Mouse (Mus musculus) NIH3T3 (cell line): ENCODE data around the gene Fam131b.
A peak's percentile ranks its signal among the peaks of the same experiment; 100 is the strongest.

ENCODE experiments used
- DNase-seq: peaks from one replicate; pipeline ENCODE4 v3.0.0-alpha.2; 2012; ENCODE audit warnings: low read depth

The Fam131b gene

DNA sequence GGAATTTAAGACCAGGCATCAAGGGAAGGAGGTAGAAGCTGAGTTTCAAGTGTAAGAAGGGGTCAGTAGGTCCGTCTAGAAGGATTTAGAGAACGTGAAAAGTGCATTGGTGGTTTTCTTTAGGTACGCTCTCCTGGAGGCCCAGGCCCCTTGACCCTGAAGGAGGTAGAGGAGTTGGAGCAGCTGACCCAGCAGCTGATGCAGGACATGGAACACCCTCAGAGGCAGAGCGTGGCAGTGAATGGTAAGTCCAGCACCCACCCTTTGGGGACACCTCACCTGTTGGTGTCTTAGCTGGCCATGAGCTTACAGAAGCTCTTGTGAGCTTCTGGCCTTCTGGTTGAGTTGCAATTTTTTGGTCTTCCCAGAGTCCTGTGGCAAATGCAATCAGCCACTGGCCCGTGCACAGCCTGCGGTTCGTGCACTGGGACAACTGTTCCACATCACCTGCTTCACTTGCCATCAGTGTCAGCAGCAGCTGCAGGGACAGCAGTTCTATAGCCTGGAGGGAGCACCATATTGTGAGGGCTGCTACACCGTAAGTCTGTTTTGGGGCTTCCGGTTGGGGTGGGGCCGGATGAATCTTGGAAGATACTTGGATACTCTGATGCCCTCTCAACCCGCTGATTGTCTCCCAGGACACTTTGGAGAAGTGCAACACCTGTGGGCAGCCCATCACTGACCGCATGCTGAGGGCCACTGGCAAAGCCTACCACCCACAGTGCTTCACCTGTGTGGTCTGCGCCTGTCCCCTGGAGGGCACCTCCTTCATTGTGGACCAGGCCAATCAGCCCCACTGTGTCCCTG, 31.6 kb upstream of the Fam131b start:
- DNase-seq, result no peak

DNA sequence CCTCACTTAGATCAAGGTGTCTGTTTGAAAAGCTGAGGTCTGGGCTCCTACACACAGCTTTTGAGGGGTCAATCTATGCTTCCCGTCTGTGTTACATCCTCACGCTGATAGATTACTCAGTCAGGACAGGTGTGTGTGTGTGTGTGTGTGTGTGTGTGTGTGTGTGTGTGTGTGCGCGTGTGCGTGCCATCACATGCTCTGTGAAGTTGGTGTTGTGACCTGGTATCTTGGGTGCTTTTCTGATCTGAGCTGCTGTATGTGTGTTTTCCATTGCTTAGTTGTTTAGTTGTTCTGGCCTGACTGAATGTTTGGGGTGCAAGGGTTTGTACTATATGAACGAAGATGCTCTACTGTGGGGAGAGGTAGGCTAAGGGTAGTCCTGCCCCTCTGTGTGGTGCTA, 30.9 kb upstream of the Fam131b start:
- no peak for DNase-seq

DNA sequence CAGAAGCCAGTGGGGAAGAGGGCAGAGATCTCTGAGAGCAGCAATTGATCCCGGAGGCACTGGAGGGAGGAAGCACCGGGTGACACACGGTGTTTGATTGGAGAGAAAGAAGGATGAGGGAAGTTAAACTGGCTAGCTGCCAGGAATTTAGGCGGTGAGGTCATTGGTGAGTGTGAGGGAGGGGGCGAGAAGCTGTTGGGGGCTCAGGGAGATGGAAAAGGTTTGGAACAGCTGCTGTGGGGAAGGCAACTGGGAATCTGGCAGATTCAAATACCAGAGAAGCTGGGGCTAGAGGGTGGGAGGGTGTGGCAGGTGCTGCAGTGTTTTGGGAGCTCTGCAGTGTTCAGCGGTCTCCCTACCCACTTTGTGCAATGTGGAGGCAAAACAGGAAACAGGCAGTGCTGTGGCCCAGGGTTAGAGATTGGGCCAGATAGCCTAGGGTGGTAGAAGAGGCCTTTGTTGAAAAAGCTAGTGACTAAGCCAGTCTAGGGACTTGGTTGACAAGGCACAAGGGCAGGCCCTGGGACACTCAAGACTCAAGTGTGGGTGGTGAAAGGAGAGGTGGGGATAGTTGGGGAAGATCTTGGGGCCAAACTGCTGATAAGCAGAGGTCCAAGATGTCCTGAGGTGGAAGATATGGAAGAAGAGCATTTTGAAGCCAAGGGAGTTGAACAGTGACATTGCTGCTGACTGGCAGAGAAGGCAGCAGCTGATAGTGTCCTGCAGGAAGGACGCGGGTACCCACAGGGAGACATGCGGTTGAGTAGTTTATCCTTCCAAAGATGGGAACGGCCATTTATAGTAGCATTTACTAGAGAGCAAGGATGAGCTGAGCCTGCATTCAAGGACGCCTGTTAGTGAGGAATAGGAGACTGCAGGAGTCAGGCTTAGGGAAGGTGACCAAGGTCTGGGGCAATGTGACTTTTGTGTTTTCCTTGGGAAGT, 29.9 kb upstream of the Fam131b start:
- DNase-seq, result peak; percentile 83

DNA sequence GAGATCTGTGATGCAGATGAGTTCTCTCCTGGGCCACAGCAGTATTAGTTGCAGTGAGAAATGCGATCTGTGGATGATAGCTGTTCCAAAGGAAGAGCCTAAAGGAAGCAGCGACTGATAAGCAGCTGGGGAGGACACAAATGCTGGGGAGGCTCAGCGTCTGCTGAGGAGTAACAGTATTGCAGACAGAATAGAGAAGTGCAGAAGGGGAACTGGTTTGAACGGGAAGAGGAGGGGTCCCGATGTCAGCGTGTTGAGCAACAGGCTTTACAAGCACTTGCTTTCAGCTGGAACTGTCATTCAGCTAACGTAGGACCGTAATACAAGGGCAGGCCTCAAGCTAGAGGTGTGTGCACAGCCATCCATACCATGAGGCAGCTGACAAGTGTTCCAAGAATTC, 28.7 kb upstream of the Fam131b start:
- peak; percentile 38 for DNase-seq

DNA sequence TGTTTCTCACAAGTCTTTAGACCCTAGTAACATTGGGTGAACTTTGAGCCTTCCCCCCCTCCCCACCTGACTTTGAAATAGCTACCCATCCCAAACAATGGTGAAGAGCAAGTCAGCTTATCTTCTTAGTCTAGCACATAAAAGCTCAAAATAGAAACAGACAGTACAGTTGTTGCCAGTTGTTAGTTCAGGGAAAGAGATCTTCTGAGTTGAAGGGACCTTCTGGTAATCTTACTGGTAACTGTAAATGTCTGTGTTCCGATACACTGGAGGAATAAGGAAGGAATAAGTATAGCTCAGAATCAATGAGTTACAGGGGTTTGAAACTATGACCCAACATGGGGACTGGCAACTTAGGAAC, 28.0 kb upstream of the Fam131b start:
- DNase-seq, result no peak

DNA sequence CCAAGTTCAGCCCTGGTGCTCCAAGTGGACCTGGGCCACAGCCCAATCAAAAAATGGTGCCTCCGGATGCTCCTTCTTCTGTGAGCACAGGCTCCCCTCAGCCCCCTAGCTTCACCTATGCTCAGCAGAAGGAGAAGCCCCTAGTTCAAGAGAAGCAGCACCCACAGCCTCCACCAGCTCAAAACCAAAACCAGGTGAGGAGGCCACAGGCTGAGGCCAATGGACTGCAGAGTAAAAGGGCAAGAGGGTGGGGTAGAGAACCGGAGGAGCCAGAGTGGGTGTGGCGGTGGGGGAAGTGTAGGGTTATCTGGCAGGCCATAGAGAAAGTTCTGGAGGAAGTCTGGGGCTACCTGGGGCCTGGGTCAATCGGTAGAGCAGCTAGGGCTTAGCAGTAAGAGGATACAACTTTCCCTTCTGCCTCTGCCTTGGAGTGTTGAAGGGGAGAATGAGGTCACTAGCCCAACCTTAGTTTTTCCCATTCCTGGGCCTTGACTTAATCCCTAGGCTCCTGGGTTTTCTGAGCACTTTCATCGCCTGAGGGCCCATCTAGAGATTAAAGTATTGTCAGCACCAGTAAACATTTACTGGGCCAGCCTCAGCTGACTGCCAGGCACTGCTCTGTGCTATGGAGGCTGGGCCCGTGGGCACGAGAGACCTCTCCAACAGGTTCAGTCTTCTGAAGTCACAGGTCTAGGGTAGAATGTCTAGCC, 27.5 kb upstream of the Fam131b start:
- peak; percentile 57 for DNase-seq

DNA sequence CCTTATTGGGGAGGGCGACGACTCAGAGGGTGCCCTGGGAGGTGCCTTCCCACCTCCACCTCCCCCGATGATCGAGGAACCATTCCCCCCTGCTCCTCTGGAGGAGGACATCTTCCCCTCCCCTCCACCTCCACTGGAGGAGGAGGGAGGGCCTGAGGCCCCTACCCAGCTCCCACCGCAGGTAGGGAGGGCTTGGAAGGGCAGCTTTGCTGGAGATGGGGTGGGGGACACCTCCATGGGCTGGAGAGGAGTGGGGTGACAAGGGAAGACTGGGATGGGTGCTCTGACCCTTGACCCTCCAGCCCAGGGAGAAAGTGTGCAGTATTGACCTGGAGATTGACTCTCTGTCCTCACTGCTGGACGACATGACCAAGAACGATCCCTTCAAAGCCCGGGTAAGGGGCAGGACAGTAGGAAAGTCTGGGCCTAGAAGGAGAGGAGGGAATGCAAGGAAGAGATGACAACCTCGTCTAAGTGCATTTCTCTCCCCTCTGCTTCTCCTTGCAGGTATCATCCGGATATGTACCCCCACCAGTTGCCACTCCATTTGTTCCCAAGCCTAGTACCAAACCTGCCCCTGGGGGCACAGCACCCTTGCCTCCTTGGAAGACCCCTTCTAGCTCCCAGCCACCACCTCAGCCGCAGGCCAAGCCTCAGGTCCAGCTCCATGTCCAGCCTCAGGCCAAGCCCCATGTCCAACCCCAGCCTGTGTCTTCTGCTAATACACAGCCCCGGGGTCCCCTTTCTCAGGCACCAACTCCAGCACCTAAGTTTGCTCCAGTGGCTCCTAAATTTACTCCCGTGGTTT, 26.7 kb upstream of the Fam131b start:
- no peak for DNase-seq

DNA sequence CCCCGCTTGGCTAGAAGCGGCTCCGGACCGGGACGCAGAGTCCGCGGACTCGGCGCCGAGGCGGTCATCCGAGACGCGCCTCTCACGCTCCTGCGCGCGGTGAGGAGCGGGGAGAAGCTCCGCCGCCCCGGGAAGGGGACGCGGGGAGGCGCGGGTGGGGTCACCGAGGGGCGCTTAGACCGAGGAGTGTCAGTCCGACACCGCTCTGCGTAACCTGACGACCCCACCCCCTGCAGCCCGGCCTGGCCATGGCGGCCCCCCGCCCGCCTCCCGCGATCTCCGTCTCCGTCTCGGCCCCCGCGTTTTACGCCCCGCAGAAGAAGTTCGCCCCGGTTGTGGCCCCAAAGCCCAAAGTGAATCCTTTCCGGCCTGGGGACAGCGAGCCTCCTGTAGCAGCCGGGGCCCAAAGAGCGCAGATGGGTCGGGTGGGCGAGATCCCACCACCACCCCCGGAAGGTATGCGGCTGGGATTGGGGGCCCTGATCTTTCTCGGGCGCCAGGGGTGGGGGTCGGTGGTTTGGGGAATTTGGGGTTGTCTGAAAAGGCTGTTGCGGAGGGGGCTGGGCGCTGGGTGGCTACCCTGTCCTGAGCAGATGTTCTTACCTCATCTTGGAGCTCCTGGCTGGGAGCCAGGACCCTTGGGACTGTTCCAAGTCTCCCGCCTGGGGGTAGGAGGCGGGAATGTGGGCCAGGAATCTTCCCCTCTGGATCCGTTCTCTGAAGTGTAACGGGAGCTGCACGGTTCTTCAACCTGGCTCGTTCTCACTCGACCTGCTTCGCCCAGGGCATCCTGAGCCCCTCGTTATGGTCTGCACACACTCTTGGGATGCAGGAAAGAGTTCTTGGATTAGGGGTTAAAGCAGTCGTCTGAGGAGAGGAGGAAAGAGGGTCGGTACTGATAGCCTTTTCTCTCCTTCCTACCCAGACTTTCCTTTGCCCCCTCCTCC, 25.9 kb upstream of the Fam131b start:
- peak; percentile 98 for DNase-seq

DNA sequence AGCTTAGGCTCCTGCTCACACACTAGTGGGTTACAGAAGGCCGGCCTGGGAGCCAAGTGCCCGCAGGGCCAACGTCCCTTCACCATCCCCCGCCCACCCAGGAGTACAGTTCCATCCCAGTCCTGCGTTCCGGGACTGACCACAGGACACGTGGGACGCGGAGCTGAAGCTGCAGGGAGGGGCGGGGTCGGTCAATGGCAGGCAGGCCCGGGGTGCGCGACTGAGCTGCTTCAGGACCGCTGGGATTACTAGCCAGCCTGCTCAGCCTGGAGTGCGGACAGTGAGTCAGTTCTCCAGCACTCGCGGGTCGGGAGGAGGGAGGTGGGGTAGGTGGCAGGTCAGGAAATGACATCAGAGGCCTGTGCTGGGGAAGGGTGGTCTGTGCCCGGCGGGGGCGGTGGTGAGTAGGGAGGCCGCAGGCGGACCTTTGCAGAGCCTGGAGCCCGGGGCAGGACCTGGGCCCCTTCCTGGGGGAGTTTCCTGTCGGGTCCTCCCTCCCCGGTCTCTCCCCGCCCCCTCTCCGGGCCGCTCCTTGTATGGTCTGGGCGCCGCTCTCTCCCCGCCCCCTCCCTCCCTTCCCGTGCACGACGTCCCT, 25.1 kb upstream of the Fam131b start, which contains the start of gene Zyx:
Gene Zyx, plus strand, starts transcription at position 205 of the 595 bp plus-strand sequence.
- peak; percentile 99 for DNase-seq

DNA sequence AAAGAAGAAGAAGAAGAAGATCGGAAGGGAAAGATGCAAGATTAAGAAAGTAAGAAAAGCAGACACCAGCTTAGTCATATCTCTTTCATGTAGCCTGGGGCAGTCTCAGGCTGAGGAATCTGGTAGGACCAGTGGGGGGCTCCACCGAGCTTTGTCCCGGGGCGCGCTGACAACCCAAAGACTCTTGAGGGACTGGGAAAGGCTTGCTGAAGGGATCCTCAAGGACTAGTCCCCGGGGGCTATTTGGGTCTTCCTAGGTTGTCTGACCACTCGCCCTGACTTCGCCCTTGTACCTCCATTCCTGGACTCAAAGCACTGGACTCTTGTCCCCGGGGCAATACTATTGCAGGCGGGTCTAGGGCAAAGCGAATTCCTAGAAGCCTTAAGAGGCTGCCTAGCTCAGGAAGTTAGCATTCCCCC, 24.6 kb upstream of the Fam131b start:
- peak; percentile 94 for DNase-seq

DNA sequence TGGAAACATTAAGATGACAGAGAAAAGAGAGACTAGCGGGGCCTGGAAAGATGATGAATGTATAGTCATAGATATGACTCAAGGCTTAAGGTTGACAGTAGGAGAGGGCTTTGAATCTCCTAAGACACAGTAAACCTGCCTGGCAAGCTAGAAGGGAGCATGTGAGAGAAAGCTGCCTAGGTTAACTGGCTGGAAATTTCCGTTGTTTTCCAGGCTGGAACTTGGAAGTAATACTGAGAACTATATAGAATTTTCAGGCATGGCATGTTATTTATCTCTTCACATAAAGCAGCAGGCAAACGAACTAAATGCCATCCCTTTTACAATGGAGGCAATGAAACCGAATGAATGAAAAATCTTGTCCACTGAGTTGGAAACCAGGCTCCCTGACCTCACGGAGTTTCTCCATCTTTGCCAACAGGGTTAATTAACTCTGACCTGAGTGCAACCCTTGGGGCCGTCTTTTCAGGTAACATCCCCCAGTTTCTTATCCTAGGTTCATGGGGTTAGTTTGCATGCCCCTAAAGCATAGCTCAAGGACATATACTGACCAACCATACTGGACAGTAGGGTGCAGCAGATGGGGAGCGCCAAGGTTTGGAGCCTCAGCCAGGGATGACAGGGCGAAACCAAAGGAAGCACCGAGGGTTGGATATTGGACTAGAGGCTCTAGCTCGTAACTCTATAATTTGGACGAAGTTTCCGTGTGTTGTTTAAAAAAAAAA, 24.0 kb upstream of the Fam131b start:
- peak; percentile 22 for DNase-seq

DNA sequence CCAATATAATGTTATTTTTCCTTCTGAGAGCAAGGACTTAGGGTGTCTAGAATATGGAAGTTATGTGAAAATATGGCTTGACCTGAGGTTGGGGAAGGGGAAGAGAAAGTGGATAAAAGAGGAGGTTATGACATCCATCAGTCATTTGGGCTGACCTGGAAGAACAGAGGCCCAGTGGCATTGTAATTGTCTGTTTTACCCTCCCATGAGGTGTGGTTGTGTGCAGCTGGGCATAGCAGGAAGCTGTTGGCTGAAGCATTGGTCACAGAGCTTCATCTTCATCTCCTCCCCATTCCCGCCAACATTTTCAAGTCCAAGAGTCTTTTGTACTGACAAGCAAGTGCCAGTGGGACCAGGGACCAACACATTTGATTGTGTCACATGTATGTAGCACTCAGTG, 19.8 kb upstream of the Fam131b start:
- no peak for DNase-seq

DNA sequence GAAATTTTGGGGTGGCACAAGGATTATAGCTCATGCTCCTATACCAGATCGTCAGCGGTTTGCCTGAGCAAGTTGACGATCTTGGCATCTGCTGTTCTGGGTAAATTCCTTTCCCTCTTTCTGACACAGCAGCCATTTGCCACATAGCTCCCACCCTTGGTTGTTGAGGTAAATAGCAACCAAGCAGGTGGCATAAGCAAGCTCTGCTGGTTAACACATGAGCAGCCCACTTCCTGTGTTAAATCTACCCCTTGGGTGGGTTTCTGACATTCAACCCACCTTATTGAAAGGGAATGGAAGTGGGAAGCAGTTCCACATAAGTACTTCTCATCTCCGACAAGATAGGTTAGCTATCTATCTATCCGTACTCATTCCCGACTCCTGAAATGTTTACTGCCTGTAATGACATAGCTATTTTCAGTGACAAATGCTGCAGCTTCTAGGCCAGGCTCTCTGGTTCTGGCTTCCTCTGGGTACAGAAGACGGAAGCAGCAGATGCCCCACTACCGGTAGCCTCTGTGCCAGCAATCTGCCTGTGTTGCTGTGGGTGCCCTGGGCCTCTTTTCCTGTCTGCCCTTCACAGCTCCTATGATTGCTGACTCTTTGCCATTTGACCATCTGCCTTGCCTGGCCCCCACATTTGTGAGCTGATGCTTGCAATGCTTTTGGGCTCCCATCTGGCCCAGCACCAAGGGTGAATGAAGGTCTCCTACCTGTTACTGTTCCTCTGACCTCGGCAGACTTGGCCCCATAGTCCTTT, 19.1 kb upstream of the Fam131b start:
- DNase-seq, result no peak

DNA sequence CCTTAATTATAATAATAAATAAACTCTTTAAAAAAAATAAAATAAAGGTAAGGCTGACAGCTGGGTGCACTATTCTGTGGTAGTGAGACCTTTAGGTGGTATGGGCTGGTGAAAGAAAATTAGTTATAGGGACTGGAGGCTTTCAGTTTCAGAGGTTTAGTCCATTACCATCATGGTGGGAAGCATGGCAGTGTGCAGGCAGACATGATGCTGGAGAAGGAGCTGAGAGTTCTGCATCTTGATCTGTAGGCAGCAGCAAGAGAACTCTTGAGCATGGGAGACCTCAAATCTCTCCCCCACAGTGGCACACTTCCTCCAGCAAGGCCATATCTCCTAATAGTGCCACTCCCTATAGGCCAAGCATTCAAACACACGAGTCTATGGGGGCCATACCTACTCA, 17.7 kb upstream of the Fam131b start:
- no peak for DNase-seq

DNA sequence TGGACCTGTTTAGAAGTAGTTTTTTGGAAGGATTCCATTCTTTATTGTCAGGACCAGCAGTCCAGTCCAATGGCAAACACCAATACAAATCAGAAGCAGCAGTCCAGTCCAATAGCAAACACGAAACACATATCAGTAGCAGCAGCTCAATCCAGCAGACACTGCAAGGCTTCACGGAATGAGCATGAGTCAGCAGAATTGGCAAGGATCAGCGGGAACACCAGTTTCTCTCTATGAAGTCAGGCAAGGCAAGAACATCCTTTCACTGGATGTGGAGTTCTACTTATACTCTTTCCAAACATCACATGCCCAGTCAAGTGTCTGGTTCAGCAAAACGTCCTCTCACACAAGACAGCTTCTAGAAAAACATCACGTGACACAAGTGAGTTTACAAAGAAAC, 15.5 kb upstream of the Fam131b start:
- peak; percentile 95 for DNase-seq

DNA sequence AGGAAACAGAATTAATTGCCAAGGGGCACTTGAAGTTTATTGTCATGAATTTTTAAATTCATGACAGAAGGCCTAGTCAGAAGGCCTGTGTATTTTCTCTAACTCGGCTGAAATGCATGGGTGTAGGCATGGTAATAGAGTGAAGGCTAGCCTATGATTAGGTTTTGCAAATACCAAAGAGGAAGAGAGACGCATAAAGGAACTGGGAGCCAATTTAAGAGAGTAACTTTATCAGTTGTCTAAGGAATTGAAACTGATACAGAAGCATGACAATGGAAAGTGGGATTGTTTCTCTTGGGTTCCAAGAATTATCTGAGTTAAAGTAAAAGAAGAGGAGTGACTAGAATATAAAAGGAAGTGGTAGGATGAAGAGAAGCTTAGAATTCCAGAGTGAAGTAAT, 14.7 kb upstream of the Fam131b start:
- DNase-seq, result no peak

DNA sequence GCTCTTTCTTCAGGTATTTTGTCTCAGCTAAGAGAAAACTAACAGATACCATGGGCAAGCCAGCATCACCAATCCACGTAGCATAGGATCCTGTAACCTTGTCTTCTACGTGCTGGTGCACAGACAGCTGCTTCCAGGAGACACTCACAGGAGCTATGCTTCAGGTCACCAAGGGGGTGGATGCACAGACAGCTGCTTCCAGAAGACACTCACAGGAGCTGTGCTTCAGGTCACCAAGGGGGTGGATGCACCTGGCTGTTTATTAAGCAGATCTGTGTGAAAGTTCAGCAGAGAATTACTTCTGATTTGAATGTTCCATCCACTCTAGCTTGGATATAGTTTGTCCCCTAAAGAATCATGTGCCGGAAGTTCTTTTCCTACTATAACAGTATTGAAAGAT, 6.5 kb upstream of the Fam131b start:
- DNase-seq, result no peak

DNA sequence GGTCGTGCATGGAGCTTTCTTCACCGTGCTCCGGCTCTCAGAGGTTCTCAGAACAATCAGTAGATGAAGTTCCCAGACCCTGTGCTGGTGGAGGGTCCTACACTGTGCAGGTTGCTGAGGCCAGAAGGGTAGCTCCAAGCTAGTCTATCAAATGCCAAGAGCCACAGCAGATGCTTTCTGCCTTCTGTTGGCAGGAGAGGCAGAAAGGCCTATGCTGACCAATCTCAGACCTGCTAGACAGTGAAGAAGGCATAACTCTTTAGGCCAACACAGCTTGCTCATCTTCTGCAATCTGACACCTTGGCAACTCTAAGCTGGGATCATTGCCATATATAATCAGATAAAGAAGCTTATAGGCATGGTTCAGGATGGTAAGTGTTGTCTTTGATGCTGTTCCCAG, 5.8 kb upstream of the Fam131b start:
- no peak for DNase-seq

DNA sequence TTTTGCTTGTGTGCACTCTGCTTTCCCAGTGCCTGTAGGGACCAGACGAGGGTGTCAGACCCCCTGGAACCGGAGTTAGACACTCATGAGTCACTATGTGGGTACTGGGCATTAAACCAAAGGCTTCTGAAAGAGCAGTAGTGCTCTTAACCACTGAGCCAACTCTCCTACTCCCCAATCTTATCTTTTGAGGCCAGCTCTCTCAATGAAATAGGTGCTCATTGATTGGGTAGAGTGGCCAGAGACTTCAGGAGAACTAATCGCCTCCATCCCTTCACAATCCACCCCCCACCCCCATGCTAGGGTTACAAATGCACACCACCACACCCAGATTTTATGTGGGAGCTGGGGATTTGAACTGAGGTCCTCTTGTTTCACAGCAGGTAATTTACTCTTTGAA, 4.3 kb upstream of the Fam131b start:
- DNase-seq, result no peak
